Mouse (Mus musculus) cerebellum, adult (tissue): ENCODE measurements around the gene Iars2.

Experiments
- ATAC-seq: cut with Nextera tagmentation; 2 replicates; pipeline ENCODE4 v1.9.2; 2017; ENCODE audit warnings: mild to moderate bottlenecking, moderate library complexity, mixed read lengths; ENCODE audit not compliant: insufficient number of reproducible peaks, low FRiP score, low TSS enrichment

Iars2 gene

DNA sequence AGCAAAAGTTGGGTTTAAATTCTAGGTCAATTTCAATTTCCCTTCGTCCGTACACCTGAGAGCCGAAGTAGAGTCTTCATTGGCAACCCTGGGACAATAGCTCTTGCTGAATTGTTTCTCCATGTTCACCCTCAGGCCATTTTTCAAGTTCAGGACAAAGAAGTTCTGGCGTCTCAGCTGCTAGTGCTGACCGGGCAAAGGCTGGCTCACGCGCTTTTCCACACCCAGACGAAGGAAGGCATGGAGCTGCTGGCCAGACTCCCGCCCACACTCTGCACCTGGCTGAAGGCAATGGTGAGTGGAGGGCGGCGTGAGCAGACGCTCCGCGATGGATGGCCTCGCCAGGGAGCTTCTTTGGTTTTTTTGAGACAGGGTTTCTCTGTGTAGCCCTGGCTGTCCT is 45.9 kb downstream of the Iars2 start:
- ATAC-seq, result no peak

DNA sequence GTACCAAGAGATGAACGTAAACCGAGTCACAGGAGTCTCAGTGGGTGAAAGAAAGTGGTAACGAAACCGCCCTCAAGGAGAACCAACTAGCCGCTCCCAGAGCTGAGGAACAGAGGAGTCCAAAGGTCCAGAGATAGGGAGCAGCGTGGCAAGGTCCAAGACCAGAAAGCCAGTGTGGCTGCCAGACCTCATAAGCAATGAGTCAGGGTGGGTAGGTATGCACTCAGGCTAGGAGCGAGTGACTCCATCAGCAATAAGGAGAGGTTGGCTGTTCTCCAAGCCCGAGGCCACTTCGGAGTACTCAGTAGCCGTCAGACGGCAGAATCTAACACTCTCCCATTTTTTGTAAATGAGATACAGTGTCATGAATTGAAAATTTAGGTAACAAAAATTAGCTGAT is 46.4 kb downstream of the Iars2 start:
- ATAC-seq, result no peak

DNA sequence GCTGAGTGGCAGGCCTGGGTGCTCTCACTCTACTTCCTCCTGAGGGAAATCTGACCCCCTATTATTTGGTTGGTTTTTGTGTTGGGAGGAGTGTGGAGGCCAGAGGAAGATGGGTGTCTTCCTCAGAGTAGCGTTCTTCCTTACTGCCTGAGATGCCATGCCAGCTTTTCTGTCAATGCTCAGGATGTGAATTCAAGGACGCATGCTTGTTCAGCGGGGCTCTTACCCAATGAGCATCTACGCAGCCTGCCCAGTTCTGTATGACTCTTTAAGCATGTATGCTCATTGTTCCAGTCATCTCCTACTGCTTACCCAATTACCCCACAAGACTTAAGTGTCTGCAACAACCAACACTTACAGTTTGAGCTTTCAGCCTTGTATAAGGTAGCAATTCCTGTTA is 48.6 kb downstream of the Iars2 start:
- ATAC-seq, result no peak

DNA sequence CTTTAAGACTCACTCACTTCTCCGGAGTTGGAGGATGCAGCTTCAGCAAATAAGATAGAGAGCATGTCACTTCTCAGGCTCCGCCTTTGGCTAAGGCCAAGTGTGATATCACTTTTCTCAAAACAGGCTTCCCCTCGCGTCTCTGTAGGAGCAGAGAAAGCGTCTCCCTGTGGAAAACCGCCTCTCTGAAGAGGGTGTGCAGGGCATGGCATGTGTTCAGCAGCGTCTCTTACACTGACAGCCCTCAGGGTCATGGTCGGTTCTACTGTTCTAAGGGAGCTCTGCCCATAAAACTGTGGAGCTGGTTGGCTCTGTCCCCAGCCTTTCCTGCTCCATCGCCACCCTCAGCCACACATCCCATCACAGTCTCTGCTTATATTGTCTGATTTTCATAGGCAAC is 49.9 kb downstream of the Iars2 start:
- ATAC-seq, result no peak

DNA sequence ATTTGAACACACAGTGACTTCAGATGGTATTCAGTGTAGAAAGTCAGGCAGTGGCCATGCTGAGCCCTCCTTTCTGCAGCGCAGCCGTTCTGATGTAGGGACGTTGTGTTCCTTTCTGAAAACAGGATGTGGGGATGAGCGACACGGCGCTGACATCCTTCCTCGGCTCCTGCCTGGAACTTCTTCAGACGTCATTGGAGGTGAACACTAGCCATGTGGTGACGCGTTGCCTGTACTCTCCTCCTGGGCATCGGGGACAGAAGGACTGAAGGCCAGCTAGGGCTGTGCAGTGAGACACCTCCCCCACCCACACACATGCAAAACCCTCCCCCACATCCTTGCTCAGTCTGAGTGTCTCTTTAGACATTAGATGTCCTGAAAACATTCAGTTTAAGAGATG is 52.2 kb downstream of the Iars2 start:
- no peak for ATAC-seq

DNA sequence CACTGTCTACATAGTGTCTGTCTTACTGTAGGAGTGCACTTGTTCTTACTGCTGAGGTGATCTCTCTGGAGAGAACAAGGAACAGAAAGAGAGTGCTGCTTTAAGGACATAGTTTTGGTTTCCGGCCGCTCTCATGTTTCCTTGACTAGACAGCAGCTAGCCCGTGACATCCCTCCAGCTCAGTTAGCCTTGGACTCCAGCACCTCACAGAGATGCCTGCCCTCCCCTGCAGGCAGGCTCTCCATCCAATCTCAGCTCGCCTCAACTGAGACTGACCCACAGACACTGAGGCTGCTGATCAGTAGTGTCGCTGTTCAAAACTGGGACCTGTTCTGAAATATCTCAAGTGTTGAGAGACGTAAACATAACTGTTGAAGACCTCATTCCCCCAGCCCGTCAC is 53.2 kb downstream of the Iars2 start:
- ATAC-seq, result no peak

DNA sequence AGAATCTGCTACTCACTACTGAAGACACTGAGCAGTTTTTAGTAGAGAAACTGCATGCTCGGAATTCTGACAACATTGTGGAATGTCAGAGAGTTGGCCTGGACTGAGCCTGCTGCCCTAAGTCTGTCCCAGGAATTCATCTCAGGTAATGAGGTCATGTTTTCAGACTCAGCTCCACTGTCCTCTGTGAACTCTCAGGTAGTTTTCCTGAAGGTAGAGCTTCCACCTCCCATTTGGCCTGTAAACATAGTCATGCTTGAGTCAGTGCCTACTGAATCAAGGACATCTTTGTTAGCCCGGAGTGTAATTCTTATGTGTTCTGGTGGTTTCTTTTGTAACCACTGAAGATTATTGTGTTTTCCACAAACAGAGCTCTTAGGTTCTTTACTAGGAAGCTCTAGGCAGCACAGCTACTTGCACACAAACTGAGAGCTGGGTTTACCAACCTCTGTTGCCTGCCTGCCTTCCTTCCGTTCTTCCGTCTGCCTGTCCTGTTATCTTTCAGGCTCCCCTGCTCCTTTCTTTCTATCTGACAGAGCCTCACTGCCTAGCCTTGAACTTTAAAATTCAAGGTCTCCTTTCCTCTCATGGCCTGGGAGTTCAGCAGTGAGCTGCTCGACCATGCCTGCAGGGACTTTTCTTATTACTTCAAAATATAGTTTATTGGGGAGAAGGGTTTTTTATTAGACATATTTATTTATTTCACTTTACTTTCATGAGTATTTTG is 54.2 kb downstream of the Iars2 start:
- ATAC-seq, result no peak

DNA sequence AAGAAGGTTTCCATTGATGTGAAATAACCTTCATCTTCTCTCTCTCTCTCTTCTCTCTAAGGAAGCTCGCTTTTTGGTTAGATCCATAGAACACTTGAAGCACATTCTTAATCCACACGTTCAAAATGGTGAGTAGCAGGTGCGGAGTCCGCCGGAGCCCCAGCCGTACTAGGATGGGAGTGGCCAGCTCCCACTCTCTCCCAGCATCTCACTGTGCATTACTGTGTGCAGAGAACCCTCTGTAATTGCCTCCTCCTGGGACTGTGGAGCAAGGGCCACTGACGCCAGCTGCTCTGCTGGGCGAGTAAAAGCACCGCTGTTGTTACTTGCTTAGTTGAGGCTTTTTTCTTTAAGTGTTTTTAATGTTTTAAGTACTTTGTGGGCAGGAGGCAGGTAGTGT is 57.8 kb downstream of the Iars2 start:
- no peak for ATAC-seq

DNA sequence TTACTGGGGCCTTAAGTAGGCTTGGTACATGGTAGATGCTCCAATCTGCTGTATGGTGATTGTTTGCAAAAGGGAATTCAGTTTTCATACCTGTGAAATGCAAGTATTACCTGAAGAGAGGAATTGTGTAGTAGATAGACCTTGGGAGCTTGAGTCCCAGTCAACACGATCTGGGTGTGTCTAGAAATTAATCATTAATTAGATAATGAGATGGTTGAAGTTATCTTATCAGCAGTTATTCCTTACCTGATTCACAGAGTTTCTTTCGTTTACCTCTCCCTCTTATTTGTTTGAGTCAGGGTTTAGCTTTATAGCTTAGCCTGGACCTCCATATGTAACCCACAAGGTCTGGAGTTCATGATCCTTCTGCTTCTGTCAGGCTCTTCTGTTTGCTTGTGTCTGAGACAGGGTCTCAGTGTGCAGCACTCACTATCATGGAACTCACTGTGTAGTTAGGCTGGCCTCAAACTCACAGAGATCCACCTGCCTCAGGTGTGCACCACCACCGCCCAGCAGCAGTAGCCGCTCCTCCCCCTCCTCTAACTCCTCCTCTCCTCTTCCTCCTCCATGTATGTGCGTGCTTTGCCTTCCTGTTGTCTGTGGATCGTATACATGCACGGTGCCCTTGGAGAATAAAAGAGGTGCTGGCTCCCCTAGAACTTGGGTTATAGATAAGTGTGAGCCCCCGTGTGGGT is 58.6 kb downstream of the Iars2 start:
- no peak for ATAC-seq

DNA sequence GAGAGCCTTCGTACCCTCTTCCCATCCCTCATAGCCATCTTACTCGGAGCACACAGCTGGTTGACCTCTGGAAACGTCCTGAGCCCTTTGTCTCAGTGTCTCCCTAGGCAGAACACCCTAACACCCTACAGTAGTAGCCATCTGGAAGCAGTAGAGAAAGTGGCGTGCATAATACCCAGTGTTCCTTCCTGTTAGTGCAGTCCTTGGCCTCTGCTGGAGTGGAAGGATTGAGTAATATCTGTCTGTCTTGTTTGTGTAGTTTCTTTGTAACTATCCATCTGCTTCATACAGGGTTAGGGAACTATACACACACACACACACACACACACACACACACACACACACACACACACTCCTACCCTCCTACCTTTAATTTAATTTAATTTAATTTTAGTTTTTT is 60.5 kb downstream of the Iars2 start:
- no peak for ATAC-seq

DNA sequence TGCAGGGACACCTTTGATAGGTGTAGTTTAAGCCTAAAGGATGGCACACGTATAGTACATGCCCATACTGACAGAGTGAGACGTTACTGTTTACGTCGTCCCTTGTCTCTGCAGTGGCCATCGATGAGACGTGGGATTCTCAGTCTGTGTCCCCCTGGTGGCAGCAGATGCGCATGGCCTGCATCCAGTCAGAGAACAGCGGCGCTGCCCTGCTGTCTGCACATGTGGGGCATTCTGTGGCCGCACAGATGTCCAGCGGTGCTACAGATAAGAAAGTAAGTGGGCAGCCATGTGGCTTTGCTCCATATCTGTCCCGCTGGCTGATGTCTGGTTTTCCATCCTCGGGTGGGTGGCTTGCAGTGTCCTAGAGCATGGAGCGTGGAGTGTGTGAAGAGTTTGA is 66.6 kb downstream of the Iars2 start:
- no peak for ATAC-seq

DNA sequence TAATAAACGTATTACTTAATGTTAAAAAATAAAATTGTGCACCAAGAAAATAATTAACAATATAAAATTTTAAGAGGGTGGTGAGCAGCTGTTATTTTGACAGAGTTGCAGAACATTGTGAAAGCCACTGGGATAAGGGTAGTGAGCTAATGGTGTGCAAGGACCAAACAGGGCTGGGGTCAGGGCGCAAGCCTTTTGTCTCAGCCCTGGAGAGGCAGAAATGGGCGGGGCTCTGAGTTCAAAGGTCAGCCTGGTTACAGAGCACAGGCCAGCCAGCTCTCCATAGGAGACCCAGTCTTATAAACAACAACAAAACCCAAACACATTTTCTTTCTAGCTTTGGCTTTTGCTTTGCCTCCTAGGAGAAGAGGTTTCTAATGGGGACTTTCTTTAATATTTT is 72.4 kb downstream of the Iars2 start:
- no peak for ATAC-seq

DNA sequence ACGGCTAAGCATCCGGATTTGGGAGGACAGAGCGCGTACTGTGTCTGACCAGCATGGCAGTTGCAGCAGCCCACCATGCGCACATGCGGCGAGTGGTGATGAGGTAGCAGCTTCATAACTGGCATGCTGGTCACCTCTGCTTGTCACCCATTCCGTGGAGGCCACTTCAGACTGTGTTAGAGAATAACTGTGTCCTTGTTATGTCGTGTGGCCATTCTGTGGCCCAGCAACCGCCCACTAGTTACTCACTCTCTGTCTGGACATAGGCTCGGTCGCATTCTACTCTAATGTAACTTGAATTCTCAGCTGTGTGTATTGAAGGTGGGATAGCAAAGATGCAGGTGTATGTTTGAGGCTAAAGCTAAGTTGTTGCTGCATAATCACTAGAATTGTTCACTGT is 73.9 kb downstream of the Iars2 start:
- no peak for ATAC-seq

DNA sequence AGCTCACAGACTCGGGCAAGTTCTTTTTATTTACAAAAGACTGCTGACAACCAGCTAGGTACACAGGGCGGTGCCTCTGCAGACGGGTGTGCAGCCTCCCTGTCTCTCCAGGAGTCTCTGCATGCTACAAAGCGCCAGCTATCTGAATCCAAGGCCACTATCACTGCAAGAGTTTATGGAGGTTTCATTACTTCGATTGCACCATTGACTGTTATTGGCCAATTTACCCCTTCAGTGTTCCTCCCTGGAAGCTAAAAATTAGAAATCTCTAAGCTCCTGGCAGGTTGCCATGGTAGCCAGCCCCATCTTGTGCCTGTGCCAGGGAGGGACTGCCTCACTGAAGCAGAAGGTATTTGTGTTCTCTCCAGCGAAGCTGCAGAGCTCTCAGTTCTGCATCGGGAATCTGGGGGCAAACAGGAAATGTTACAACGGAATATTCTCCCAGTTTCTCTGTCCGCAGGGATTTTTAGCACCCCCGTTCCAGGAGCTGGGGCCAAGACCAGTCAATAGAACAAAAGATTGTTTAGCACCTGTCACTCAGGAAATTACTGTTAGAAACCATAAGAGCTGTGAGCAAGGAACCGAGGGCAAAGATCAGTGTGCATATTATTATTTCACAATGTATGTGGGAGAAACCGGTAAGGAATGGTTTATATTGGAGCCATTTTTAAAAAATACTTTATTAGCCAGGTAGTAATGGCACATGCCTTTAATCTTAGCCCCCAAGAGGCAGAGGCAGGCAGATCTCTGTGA is 75.9 kb downstream of the Iars2 start:
- no peak for ATAC-seq

DNA sequence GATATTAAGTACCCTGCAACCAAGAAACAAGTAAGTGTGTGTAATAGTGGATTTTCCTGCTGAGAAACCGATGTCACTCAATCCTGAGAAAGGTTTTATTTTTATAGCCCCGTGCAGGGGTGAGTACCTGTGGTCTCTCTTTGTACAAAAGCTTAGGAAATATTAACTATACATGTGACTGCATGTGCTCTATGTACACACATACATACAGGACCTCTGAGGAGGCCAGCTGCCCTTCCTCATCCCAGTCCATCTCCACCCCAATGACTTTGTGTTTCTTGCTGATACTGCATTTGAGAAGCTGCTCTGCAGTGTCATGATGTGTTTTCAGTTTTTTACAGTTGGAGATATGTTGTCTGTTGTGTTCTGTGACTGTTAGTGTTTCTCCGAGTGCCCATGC is 76.8 kb downstream of the Iars2 start:
- no peak for ATAC-seq

DNA sequence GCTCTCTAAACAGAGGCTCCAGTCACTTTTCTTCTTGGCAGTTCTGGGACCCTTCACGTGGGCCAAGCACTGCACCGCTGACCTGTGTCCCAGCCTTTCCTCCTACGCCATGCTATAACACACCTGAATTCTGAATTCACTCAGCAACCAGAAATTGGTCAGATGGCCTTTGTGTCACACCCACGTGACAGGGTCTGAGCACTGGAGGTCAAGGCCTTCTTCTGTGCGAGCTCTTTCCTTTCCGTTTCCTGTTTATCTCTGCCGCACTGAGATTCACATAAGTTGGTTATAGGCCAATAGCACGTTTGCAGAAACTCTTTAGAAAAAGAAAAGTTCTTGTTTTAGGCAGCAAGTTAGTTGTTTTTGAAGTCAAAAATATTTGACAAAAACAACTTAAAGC is 80.5 kb downstream of the Iars2 start:
- ATAC-seq, result no peak

DNA sequence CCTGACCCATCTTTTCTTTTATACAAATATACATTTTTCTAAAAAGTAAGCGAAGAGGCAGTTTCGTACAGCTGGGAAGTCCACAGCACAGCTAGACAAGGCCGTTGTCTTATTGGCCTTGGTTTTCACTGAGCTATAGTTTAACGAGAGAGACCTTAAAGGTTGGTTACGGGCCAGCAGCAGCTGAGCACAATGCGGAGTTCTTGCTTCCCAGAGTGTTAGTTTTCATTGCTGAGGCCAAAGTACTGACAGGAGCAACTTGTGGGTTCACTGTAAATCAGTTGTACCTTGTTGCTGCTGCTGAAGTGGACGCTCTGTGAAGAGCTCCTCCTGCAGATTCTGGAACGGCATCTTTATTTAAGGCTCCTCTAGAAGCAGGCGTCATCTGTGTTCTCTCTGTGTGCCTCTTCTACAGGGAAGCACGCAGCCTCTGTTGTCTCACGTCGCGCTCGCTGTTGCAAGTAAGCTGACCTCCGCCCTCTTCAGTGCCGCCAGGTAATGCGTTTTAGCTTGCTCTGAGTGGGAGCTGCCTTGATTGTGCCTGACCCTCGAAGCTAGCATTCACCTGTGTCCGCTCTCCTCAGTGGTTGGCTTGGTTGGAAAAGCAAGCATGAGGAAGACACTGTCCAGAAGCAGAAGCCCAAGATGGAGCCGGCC is 81.6 kb downstream of the Iars2 start:
- no peak for ATAC-seq

DNA sequence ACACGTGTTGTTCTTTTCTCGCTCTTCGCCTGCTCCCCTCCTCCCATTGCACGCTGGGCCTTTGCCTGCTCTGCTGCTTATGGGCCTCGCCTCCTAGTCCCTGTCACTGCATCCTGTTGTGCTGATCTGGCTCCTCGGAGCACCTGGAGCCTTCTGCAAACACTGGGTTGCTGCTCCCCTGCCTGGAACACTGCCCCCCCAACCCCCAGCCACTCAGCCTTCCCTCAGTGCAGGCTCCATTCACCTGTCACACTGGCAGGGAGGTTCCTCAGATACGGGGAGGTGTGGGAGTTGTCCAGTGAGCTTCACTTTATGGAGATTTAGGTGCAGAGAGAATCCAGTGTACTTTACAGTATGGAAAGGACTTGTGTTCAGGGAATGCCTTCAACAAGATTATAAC is 83.7 kb downstream of the Iars2 start:
- no peak for ATAC-seq

DNA sequence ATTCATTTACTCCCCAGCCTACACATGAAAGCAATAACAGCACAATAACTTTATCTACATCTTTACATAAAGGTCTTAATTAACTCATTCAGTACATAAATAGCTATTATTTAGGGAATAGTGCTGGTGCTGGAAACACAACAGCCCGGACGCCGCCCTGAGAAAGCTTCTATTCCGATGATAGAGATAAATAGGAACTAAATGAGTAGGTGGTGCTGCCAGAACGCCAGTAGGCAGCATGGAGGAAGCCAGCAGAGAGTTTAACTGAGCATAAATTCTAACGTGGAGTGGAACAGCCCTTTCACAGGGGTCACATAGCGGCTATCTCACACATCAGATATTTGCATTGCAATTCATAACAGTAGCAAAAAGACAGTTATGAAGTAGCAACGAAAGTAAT is 86.2 kb downstream of the Iars2 start:
- ATAC-seq, result no peak

DNA sequence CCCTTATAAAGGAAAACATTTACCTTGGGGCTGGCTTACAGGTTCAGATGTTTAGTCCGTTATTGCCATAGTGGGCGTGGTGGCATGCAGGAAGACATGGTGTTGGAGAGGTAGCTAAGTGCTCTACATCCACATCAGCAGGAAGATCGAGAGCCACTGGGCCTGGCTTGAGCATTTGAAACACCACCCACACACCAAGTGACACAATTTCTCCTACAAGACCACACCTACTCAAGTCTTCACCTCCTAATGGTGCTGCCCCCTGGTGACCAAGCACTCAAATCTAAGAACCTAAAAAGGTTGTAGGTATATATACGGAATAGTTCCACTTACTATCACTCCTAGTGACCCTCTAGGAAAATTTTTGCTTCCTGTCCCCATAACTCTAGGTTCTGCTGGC is 92.7 kb downstream of the Iars2 start:
- ATAC-seq, result no peak

DNA sequence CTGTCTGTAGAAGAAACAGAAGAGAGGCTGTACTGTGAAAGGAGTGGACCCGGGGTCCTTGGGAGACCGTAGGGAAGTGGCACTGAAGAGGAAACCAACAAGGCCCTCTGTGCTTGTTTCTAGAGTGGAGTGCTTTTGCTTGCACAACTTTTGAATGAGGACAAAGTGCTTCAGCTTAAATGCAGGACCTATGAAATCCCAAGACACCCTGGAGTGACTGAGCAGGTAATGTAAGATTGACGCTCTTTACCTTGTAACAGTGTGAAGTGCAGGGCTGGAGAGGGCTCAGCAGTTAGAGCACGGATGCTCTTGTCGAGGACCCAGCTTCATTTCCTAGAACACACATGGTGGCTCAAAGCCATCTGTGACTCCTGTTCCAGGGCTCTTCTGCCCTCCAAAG is 93.4 kb downstream of the Iars2 start:
- no peak for ATAC-seq
